Mouse (Mus musculus) liver, embryonic 14.5 days (tissue): ENCODE data around the gene Rhov. TPM values are rescaled to one million over a fixed set of nuclear protein-coding genes. Genes with fewer than 3 reads are reported as not detected.

Experiments used
- ATAC-seq: fragments of 200-750 bp; cut with Nextera tagmentation; 2 replicates; pipeline ENCODE4 v1.8.0; 2017; ENCODE audit warnings: moderate number of reproducible peaks, mild to moderate bottlenecking, moderate library complexity; ENCODE audit not compliant: insufficient read depth
- DNase-seq, 3 experiments: peaks; one replicate each; pipeline ENCODE4 v3.0.0-alpha.2; 2012 to 2013; ENCODE audit warnings: low read depth in 3 of 3, low spot score in 3 of 3
- H3K27ac ChIP-seq: fragments of 300-500 bp; sonication (generic); 2 replicates; pipeline ENCODE4 v1.5.1; 2014; ENCODE audit warnings: moderate library complexity, mild to moderate bottlenecking, control low read depth, inconsistent platforms
- H3K27me3 ChIP-seq: fragments of 300-500 bp; sonication (generic); 2 replicates; pipeline ENCODE4 v1.6.1; 2014; ENCODE audit warnings: mild to moderate bottlenecking, low read length, moderate library complexity; ENCODE audit not compliant: control insufficient read depth, insufficient read depth
- H3K36me3 ChIP-seq: fragments of 300-500 bp; sonication (generic); replicated peaks from 2 replicates; pipeline ENCODE4 v1.6.1; 2014; ENCODE audit warnings: low read depth; ENCODE audit not compliant: control insufficient read depth, insufficient read depth
- H3K4me1 ChIP-seq, 2 experiments: fragments of 200-500 bp in 1 of 2; fragments of 300-500 bp in 1 of 2; sonication (generic) in 1 of 2; replicated peaks; 2 replicates each; pipeline ENCODE4 v1.6.1; 2012 to 2014; ENCODE audit warnings: antibody characterized with exemption in 1 of 2, inconsistent platforms in 1 of 2, low read length in 1 of 2; ENCODE audit not compliant: control insufficient read depth in 2 of 2, insufficient read depth in 2 of 2
- H3K4me2 ChIP-seq: fragments of 300-500 bp; sonication (generic); 2 replicates; pipeline ENCODE4 v1.6.1; 2014; ENCODE audit warnings: low read depth, mild to moderate bottlenecking, control low read depth, moderate library complexity
- H3K4me3 ChIP-seq, 2 experiments: fragments of 200-500 bp in 1 of 2; fragments of 300-500 bp in 1 of 2; sonication (generic) in 1 of 2; 2 replicates each; pipeline ENCODE4 v1.5.1; 2012 to 2014; ENCODE audit warnings: low read depth in 2 of 2, low read length in 2 of 2, mild to moderate bottlenecking in 2 of 2, control low read depth in 1 of 2, inconsistent platforms in 1 of 2, moderate library complexity in 1 of 2; ENCODE audit not compliant: insufficient read depth in 1 of 2
- H3K9ac ChIP-seq: fragments of 300-500 bp; sonication (generic); replicated peaks from 2 replicates; pipeline ENCODE4 v1.6.1; 2014; ENCODE audit warnings: mild to moderate bottlenecking, control low read depth, moderate library complexity
- H3K9me3 ChIP-seq: fragments of 300-500 bp; sonication (generic); 2 replicates; pipeline ENCODE4 v1.6.1; 2016; ENCODE audit warnings: low read length, mixed read lengths; ENCODE audit not compliant: control insufficient read depth
- CTCF ChIP-seq: IDR thresholded peaks from 2 replicates; pipeline ENCODE4 v1.5.1; 2016; ENCODE audit warnings: antibody characterized with exemption, low read depth, control low read depth
- EP300 ChIP-seq: IDR thresholded peaks from 2 replicates; pipeline ENCODE4 v1.6.1; 2016; ENCODE audit warnings: antibody characterized with exemption, low read depth
- WGBS: fragments of 180-500 bp; shearing (Covaris S2); extraction: QIAGEN DNeasy Blood & Tissue Kit; methylation state at CpG from one replicate; pipeline ENCODE4 v1.1.7; 2014; ENCODE audit not compliant: insufficient replicate concordance; 5-methylcytosine and 5-hydroxymethylcytosine counted together
- polyA plus RNA-seq, 2 experiments: library from polyadenylated mRNA; depleted of rRNA in 1 of 2; stranded (reverse) in 1 of 2; unstranded in 1 of 2; fragments of >200 nt; fragmentation: Nextera tagmentation in 1 of 2; extraction: Ambion mirVana in 1 of 2; gene quantifications; 2 replicates each; pipeline versions ENCODE4 v1.2.1 to v1.2.3; 2012 to 2014

Rhov gene
- polyA plus RNA-seq, 2 experiments = 0.02 TPM; not detected in 1

- Histone ChIP-seq H3K27ac (no peak overlapping the region), H3K4me2 (no peak overlapping the region), H3K4me1 (peaks cover 17 to 22% of the 10 kb centered on the region in 2 experiments), H3K9me3 (no peaks in the 10 kb centered on the region), H3K4me3 (no peak overlapping the region), H3K9ac (no peak overlapping the region), H3K36me3 (peaks cover 20% of the 10 kb centered on the region), H3K27me3 (no peaks in the 10 kb centered on the region)
- 84% methylated on average over 19 of the region's 19 CpGs for WGBS
- DNase-seq (no peak), ATAC-seq (no peak)
- no peak for TF ChIP-seq CTCF
- no peak for TF ChIP-seq EP300
Measured at GRCm38 (mm10) chr2:119297506-119297905, 26.4 kb upstream of the Rhov start.

DNA sequence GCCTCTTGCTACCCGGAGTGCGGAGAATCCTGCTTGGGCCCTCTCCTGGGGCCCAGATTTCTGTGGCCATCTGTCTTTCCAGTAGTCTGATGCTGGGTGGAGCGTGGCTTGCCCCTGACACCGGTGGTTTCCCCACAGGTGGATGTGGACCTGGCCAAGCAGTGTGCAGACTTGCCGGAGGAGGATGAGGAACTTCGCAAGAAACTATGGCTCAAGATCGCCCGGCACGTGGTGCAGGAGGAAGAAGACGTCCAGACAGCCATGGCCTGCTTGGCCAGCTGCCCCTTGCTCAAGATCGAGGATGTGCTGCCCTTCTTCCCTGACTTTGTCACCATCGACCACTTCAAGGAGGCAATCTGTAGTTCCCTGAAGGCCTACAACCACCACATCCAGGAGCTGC lies 25.7 kb upstream of the Rhov start:
- Histone ChIP-seq H3K27ac (no peak overlapping the region), H3K27me3 (no peaks in the 10 kb centered on the region), H3K9me3 (no peaks in the 10 kb centered on the region), H3K4me1 (peaks cover 17 to 20% of the 10 kb centered on the region in 2 experiments), H3K4me2 (no peak overlapping the region), H3K36me3 (peaks cover 20% of the 10 kb centered on the region), H3K4me3 (no peak overlapping the region), H3K9ac (no peak overlapping the region)
- 83% methylated on average over 12 of the region's 12 CpGs for WGBS
- TF ChIP-seq CTCF (no peak), EP300 (no peak)
- DNase-seq (no peak), ATAC-seq (no peak)

DNA sequence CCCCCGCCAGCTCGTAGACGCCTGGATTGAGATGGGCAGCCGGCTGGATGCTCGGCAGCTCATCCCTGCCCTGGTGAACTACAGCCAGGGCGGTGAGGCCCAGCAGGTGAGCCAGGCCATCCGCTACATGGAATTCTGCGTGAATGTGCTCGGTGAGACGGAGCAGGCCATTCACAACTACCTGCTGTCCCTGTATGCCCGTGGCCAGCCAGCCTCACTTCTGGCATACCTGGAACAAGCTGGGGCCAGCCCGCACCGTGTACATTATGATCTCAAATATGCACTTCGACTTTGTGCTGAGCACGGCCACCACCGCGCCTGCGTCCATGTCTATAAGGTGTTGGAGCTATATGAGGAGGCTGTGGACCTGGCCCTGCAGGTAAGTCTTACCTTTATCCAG lies 23.3 kb upstream of the Rhov start:
- ATAC-seq (no peak), DNase-seq (no peak)
- H3K9ac ChIP-seq = no peak overlapping the region
- 89% methylated on average over 18 of the region's 18 CpGs for WGBS
- peaks cover 20% of the 10 kb centered on the region for H3K36me3 ChIP-seq
- H3K4me2 ChIP-seq = no peak overlapping the region
- H3K27me3 ChIP-seq = no peaks in the 10 kb centered on the region
- no peak overlapping the region for H3K4me3 ChIP-seq
- no peak overlapping the region for H3K27ac ChIP-seq
- no peak for TF ChIP-seq CTCF
- H3K9me3 ChIP-seq = no peaks in the 10 kb centered on the region
- H3K4me1 ChIP-seq = peaks cover 2 to 6% of the 10 kb centered on the region in 2 experiments; a peak in 3 of 4 replicates

DNA sequence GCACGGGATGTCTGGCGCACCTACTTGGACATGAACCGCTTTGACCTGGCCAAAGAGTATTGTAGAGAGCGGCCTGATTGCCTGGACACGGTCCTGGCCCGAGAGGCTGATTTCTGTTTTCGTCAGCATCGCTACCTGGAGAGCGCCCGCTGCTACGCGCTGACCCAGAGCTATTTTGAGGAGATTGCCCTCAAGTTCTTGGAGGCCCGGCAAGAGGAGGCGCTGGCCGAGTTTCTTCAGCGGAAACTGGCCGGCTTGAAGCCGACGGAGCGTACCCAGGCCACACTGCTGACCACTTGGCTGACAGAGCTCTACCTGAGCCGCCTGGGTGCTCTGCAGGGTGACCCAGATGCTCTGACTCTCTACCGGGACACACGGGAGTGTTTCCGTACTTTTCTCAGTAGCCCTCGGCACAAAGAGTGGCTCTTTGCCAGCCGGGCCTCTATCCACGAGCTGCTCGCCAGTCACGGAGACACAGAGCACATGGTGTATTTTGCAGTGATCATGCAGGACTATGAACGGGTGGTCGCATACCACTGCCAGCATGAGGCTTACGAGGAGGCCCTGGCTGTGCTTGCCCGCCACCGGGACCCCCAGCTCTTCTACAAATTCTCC lies 22.8 kb upstream of the Rhov start:
- Histone ChIP-seq H3K4me3 (no peak overlapping the region), H3K4me2 (no peak overlapping the region), H3K36me3 (peaks cover 18% of the 10 kb centered on the region), H3K9ac (no peak overlapping the region), H3K27ac (no peak overlapping the region), H3K4me1 (peaks cover 0 to 5% of the 10 kb centered on the region in 2 experiments; a peak in 3 of 4 replicates), H3K9me3 (no peaks in the 10 kb centered on the region), H3K27me3 (no peaks in the 10 kb centered on the region)
- no peak for ATAC-seq
- 90% methylated on average over 34 of the region's 34 CpGs for WGBS
- TF ChIP-seq CTCF (no peak), EP300 (no peak)
- DNase-seq = no peak

DNA sequence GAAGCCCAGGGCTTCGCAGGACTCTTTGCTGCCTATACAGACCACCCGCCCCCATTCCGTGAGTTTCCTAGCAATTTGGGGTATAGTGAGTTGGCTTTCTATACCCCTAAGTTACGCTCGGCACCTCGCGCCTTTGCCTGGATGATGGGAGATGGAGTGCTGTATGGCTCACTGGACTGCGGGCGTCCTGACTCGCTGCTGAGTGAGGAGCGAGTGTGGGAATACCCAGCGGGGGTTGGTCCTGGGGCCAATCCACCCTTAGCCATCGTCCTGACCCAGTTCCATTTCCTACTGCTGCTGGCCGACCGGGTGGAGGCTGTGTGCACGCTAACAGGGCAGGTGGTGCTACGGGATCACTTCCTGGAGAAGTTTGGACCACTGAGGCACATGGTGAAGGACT lies 22.2 kb upstream of the Rhov start:
- Histone ChIP-seq H3K27ac (no peak overlapping the region), H3K4me2 (no peak overlapping the region), H3K27me3 (no peaks in the 10 kb centered on the region), H3K9me3 (no peaks in the 10 kb centered on the region), H3K36me3 (peaks cover 17% of the 10 kb centered on the region), H3K4me3 (no peak overlapping the region), H3K4me1 (peaks cover 0 to 5% of the 10 kb centered on the region in 2 experiments; a peak in 3 of 4 replicates), H3K9ac (no peak overlapping the region)
- ATAC-seq = no peak
- WGBS = 89% methylated on average over 17 of the region's 17 CpGs
- DNase-seq = no peak
- no peak for TF ChIP-seq CTCF
- TF ChIP-seq EP300 = no peak
